Mouse (Mus musculus): ENCODE measurements at regions not wholly inside any gene's neighbourhood (a gene's known extent, or its start where the extent isn't known, plus 50 kb on each side); places are given as distances from the start of the nearest gene placed in this dataset.

DNA sequence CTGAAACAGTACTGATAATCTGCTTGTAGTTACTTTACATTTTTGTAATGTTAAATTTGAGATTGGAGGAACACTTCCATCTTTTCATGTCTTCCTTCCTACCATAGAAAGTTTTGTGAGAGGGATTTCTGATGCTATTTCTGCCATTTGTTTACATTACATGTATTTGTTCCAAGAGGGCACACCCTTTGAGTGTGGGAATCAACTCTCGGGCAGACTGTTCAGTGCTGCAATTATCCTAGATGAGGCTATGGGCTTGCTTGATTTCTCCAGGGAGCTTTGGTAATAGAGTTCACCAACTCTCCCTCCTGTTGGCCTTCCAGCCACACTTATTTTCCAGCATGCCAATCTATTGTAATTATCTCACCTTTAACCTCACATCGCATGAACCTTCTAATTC is 52.4 kb downstream of the Gm13691 start:
- WGBS = 47% methylated on average over 2 of the region's 2 CpGs
- no peaks in the 10 kb centered on the region for H3K36me3 ChIP-seq (ENCODE audit: control insufficient read depth, insufficient read depth)

GRCm38 (mm10) chr2:84048398-84049140 is 58.2 kb downstream of the Gm13691 start:
- 0 out of 2 replicates have a peak, but pooled peaks cover 3% of the 10 kb centered on the region for H3K4me1 ChIP-seq (ENCODE audit: control insufficient read depth, insufficient read depth, low read length)
- no peak overlapping the region for H3K4me2 ChIP-seq (ENCODE audit: low read depth, low read length)
- no peaks in the 10 kb centered on the region for H3K27me3 ChIP-seq (ENCODE audit: control insufficient read depth, insufficient read depth, low read length)
- H3K27ac ChIP-seq (ENCODE audit: low read length) = no peak overlapping the region
- WGBS = 70% methylated on average over 9 of the region's 9 CpGs
- H3K4me3 ChIP-seq (ENCODE audit: low read length) = no peak overlapping the region
- H3K9me3 ChIP-seq (replicated peaks; ENCODE audit: control insufficient read depth, low read length) = no peaks in the 10 kb centered on the region
- no peak overlapping the region for H3K9ac ChIP-seq (ENCODE audit: low read length)
- no peaks in the 10 kb centered on the region for H3K36me3 ChIP-seq (ENCODE audit: control insufficient read depth, insufficient read depth)
- no peak for ATAC-seq (replicated peaks; ENCODE audit: extremely low read depth, insufficient read depth, low FRiP score)

More for the DNA sequence above, 52.4 kb downstream of the Gm13691 start:
- no peak overlapping the region for H3K4me3 ChIP-seq (ENCODE audit: low read length)
- no peaks in the 10 kb centered on the region for H3K4me1 ChIP-seq (ENCODE audit: control insufficient read depth, insufficient read depth, low read length)
- H3K9ac ChIP-seq (ENCODE audit: low read length) = no peak overlapping the region
- H3K9me3 ChIP-seq (replicated peaks; ENCODE audit: control insufficient read depth, low read length) = no peaks in the 10 kb centered on the region
- no peak overlapping the region for H3K27ac ChIP-seq (ENCODE audit: low read length)
- no peak overlapping the region for H3K4me2 ChIP-seq (ENCODE audit: low read depth, low read length)
- no peaks in the 10 kb centered on the region for H3K27me3 ChIP-seq (ENCODE audit: control insufficient read depth, insufficient read depth, low read length)
- ATAC-seq (replicated peaks; ENCODE audit: extremely low read depth, insufficient read depth, low FRiP score) = no peak

GRCm38 (mm10) chr2:84051883-84052331 is 61.6 kb downstream of the Gm13691 start:
- 13% methylated on average over 3 of the region's 3 CpGs for WGBS
- Histone ChIP-seq H3K36me3 (ENCODE audit: control insufficient read depth, insufficient read depth) (no peaks in the 10 kb centered on the region), H3K4me2 (ENCODE audit: low read depth, low read length) (peak overlapping the region; percentile 4; the same call in 1 of the 2 replicates), H3K9ac (ENCODE audit: low read length) (no peak overlapping the region), H3K4me3 (ENCODE audit: low read length) (no peak overlapping the region), H3K9me3 (replicated peaks; ENCODE audit: control insufficient read depth, low read length) (no peaks in the 10 kb centered on the region), H3K4me1 (ENCODE audit: control insufficient read depth, insufficient read depth, low read length) (0 out of 2 replicates have a peak, but pooled peaks cover 3% of the 10 kb centered on the region), H3K27ac (ENCODE audit: low read length) (no peak overlapping the region; the same call in 1 of the 2 replicates), H3K27me3 (ENCODE audit: control insufficient read depth, insufficient read depth, low read length) (no peaks in the 10 kb centered on the region)
- peak; percentile 85 for ATAC-seq (replicated peaks; ENCODE audit: extremely low read depth, insufficient read depth, low FRiP score)

DNA sequence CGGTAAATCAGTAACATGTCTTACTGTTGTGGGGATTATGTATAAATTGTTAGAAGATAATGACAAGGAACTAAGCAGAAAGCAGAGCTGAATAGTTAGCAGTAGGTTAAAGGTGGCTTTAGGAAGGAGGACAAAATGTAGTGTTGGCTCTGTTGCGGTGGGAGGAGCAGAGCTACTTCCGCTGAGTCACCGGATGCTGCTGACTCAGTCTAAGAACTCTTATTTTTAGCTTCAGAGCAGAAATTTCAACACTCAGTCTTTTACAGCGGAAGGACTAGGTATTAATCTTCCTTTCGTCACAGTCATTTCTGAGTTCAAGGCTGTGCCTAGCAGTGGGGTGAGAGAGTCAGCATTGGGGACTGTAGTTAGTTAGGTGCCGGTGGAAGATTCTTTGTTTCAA is 68.9 kb downstream of the Gm13691 start:
- H3K9me3 ChIP-seq (replicated peaks; ENCODE audit: control insufficient read depth, low read length) = no peaks in the 10 kb centered on the region
- H3K27ac ChIP-seq (ENCODE audit: low read length) = no peak overlapping the region
- WGBS = 61% methylated on average over 7 of the region's 7 CpGs
- H3K9ac ChIP-seq (ENCODE audit: low read length) = no peak overlapping the region
- no peaks in the 10 kb centered on the region for H3K36me3 ChIP-seq (ENCODE audit: control insufficient read depth, insufficient read depth)
- H3K4me3 ChIP-seq (ENCODE audit: low read length) = no peak overlapping the region
- no peaks in the 10 kb centered on the region for H3K4me1 ChIP-seq (ENCODE audit: control insufficient read depth, insufficient read depth, low read length)
- H3K27me3 ChIP-seq (ENCODE audit: control insufficient read depth, insufficient read depth, low read length) = no peaks in the 10 kb centered on the region
- no peak for ATAC-seq (replicated peaks; ENCODE audit: extremely low read depth, insufficient read depth, low FRiP score)
- H3K4me2 ChIP-seq (ENCODE audit: low read depth, low read length) = no peak overlapping the region

DNA sequence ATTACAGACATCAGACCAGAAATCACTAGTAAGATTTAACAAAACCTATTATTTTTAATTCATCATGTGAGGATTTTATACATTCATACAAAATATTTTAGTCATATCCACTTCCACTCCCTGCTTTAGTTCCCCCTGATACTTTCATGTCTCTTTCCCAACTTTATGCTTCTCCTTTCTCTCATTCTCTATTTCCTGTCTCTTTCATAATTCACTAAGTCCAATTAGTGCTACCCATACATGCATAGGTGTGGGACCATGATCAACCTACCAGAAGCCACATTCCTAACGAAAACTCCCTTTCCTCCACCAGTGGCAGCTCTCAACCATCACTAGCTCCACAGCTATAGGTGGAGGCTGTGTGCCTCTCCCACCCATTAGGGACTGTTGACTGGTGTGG is 70.9 kb downstream of the Gm13691 start:
- 76% methylated on average over 1 of the region's 1 CpGs for WGBS
- no peaks in the 10 kb centered on the region for H3K4me1 ChIP-seq (ENCODE audit: control insufficient read depth, insufficient read depth, low read length)
- H3K9ac ChIP-seq (ENCODE audit: low read length) = no peak overlapping the region
- no peak overlapping the region for H3K4me2 ChIP-seq (ENCODE audit: low read depth, low read length)
- H3K36me3 ChIP-seq (ENCODE audit: control insufficient read depth, insufficient read depth) = no peaks in the 10 kb centered on the region
- H3K9me3 ChIP-seq (replicated peaks; ENCODE audit: control insufficient read depth, low read length) = no peaks in the 10 kb centered on the region
- H3K27ac ChIP-seq (ENCODE audit: low read length) = no peak overlapping the region
- H3K27me3 ChIP-seq (ENCODE audit: control insufficient read depth, insufficient read depth, low read length) = no peaks in the 10 kb centered on the region
- no peak for ATAC-seq (replicated peaks; ENCODE audit: extremely low read depth, insufficient read depth, low FRiP score)
- no peak overlapping the region for H3K4me3 ChIP-seq (ENCODE audit: low read length)

DNA sequence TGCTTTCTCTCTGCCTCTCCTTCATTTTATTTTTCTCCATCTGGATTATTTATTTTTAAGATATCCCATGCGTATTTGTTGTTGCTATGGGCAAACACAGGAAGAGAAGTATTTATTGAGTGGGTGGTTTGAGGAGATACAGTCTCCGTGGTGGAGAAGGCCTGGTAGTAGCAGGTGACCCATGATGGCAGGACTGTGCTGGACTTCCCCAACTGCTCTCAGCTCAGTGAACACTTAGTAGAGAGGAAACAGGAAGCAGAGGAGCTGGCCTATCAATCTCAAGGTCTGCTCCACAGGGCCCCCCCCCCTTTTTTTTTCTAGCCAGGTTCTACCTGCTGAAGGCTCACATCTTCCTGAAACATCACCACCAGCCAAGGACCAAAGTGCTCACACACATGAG is 74.0 kb downstream of the Gm13691 start:
- WGBS = 54% methylated on average over 2 of the region's 2 CpGs
- no peaks in the 10 kb centered on the region for H3K36me3 ChIP-seq (ENCODE audit: control insufficient read depth, insufficient read depth)
- no peak overlapping the region for H3K4me3 ChIP-seq (ENCODE audit: low read length)
- H3K27me3 ChIP-seq (ENCODE audit: control insufficient read depth, insufficient read depth, low read length) = no peaks in the 10 kb centered on the region
- H3K9me3 ChIP-seq (replicated peaks; ENCODE audit: control insufficient read depth, low read length) = no peaks in the 10 kb centered on the region
- no peak overlapping the region for H3K27ac ChIP-seq (ENCODE audit: low read length)
- H3K4me2 ChIP-seq (ENCODE audit: low read depth, low read length) = no peak overlapping the region
- no peaks in the 10 kb centered on the region for H3K4me1 ChIP-seq (ENCODE audit: control insufficient read depth, insufficient read depth, low read length)
- no peak overlapping the region for H3K9ac ChIP-seq (ENCODE audit: low read length)
- no peak for ATAC-seq (replicated peaks; ENCODE audit: extremely low read depth, insufficient read depth, low FRiP score)

GRCm38 (mm10) chr2:84065061-84065460 is 74.7 kb downstream of the Gm13691 start:
- Histone ChIP-seq H3K4me3 (ENCODE audit: low read length) (no peak overlapping the region), H3K36me3 (ENCODE audit: control insufficient read depth, insufficient read depth) (no peaks in the 10 kb centered on the region), H3K27me3 (ENCODE audit: control insufficient read depth, insufficient read depth, low read length) (no peaks in the 10 kb centered on the region), H3K4me1 (ENCODE audit: control insufficient read depth, insufficient read depth, low read length) (no peaks in the 10 kb centered on the region), H3K27ac (ENCODE audit: low read length) (no peak overlapping the region), H3K9me3 (replicated peaks; ENCODE audit: control insufficient read depth, low read length) (no peaks in the 10 kb centered on the region), H3K4me2 (ENCODE audit: low read depth, low read length) (no peak overlapping the region), H3K9ac (ENCODE audit: low read length) (no peak overlapping the region)
- WGBS = 42% methylated on average over 7 of the region's 7 CpGs
- no peak for ATAC-seq (replicated peaks; ENCODE audit: extremely low read depth, insufficient read depth, low FRiP score)

GRCm38 (mm10) chr2:84065749-84066148 is 75.4 kb downstream of the Gm13691 start:
- 66% methylated on average over 2 of the region's 2 CpGs for WGBS
- Histone ChIP-seq H3K4me1 (ENCODE audit: control insufficient read depth, insufficient read depth, low read length) (no peaks in the 10 kb centered on the region), H3K9me3 (replicated peaks; ENCODE audit: control insufficient read depth, low read length) (no peaks in the 10 kb centered on the region), H3K9ac (ENCODE audit: low read length) (no peak overlapping the region), H3K27ac (ENCODE audit: low read length) (no peak overlapping the region), H3K4me2 (ENCODE audit: low read depth, low read length) (no peak overlapping the region), H3K36me3 (ENCODE audit: control insufficient read depth, insufficient read depth) (no peaks in the 10 kb centered on the region), H3K4me3 (ENCODE audit: low read length) (no peak overlapping the region), H3K27me3 (ENCODE audit: control insufficient read depth, insufficient read depth, low read length) (no peaks in the 10 kb centered on the region)
- ATAC-seq (replicated peaks; ENCODE audit: extremely low read depth, insufficient read depth, low FRiP score) = no peak

GRCm38 (mm10) chr2:84066151-84066693 is 75.9 kb downstream of the Gm13691 start:
- H3K27me3 ChIP-seq (ENCODE audit: control insufficient read depth, insufficient read depth, low read length) = no peaks in the 10 kb centered on the region
- no peak overlapping the region for H3K4me2 ChIP-seq (ENCODE audit: low read depth, low read length)
- no peak overlapping the region for H3K4me3 ChIP-seq (ENCODE audit: low read length)
- no peaks in the 10 kb centered on the region for H3K4me1 ChIP-seq (ENCODE audit: control insufficient read depth, insufficient read depth, low read length)
- 72% methylated on average over 3 of the region's 3 CpGs for WGBS
- no peak overlapping the region for H3K9ac ChIP-seq (ENCODE audit: low read length)
- peak; percentile 79 for ATAC-seq (replicated peaks; ENCODE audit: extremely low read depth, insufficient read depth, low FRiP score)
- no peaks in the 10 kb centered on the region for H3K36me3 ChIP-seq (ENCODE audit: control insufficient read depth, insufficient read depth)
- H3K27ac ChIP-seq (ENCODE audit: low read length) = no peak overlapping the region
- no peaks in the 10 kb centered on the region for H3K9me3 ChIP-seq (replicated peaks; ENCODE audit: control insufficient read depth, low read length)

Measured in heart, embryonic 16.5 days (tissue).